Comparison of ENCODE assay signal across 8 mouse cellular contexts in the genomic region with DNA sequence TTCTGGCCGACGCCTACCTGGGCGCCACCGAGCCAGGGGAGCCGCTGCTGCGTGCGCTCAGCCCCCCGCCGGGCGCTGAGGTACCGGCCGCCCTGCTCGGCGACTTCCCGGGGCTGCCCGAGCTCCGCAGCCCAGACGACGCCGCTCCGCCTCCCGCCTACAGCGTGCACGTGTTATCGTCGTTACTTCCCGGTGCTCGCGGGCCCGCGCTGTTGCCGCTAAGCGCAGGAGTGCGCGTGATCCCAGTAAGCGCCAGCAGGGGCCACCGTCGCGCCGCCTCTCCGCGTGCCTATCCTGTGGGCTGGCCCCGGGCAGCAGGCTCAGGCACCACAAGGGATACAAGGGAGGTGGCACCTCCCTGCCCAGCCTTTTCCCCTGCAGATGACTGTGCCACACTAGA. TPM values are rescaled to one million over a fixed set of nuclear protein-coding genes. Genes with fewer than 3 reads are reported as not detected.
DNase-seq lines count a peak whose midpoint lies in the region; ATAC-seq and TF ChIP-seq lines count a peak whose summit lies in the region.

No protein-coding gene starts in this region.

- no peak overlapping the region for H3K27ac ChIP-seq in forebrain, embryonic 14.5 days (ENCODE audit: low read depth, low read length)

- intact Hi-C loops in heart, postnatal 14 days (cut with DNase I) = loop anchor here (1.0 to 5.0 kb wide), 2 partner anchors 48 to 62 kb away; no protein-coding TSS in a partner anchor

- TF ChIP-seq CTCF in E14TG2a.4 (conservative IDR thresholded peaks at IDR 0.05; ENCODE audit: low read length) = no peak

- ATAC-seq in forebrain, embryonic 14.5 days = peak; percentile 96
- ATAC-seq in neutrophil, adult 5-6 weeks (ENCODE audit: extremely low read depth, insufficient number of reproducible peaks, low FRiP score, poor library complexity, severe bottlenecking) = peak; percentile 81

- H3K36me3 ChIP-seq in E14TG2a.4 (ENCODE audit: insufficient read depth, low read length) = peaks cover 31% of the 10 kb centered on the region
- H3K36me3 ChIP-seq in forebrain, embryonic 14.5 days (ENCODE audit: control insufficient read depth, insufficient read depth, low read length) = no peaks in the 10 kb centered on the region

- no peaks in the 10 kb centered on the region for H3K27me3 ChIP-seq in E14TG2a.4 (ENCODE audit: insufficient read depth, low read length)
- no peaks in the 10 kb centered on the region for H3K27me3 ChIP-seq in forebrain, embryonic 14.5 days (replicated peaks; ENCODE audit: control insufficient read depth, insufficient read depth, low read length)

- peak overlapping the region; percentile 85 for H3K4me3 ChIP-seq in E14TG2a.4 (replicated peaks; ENCODE audit: low read length)
- H3K4me3 ChIP-seq in forebrain, embryonic 14.5 days (ENCODE audit: low read depth, low read length) = peak overlapping the region; percentile 41

- peak overlapping the region; percentile 58 for H3K9ac ChIP-seq in forebrain, embryonic 14.5 days (ENCODE audit: low read length)

- WGBS in forebrain, embryonic 14.5 days = under 1% methylated on average over 43 of the region's 43 CpGs

- peak overlapping the region; percentile 73 for H3K4me2 ChIP-seq in forebrain, embryonic 14.5 days (ENCODE audit: low read length)

- peak; percentile 26 for DNase-seq in cerebellum, adult 11 months
- DNase-seq in forebrain, embryonic 14.5 days (ENCODE audit: low spot score) = peak; percentile 87
- peak; percentile 90 to 94 for DNase-seq in heart, postnatal 14 days
- peak; percentile 77 to 88 for DNase-seq in layer of hippocampus, adult 18-20 months (ENCODE audit: low spot score in 2 of 2)
- DNase-seq in lung, adult 18-20 months = peak; percentile 91 to 92
- DNase-seq in testis, postnatal 14 days (ENCODE audit: low spot score) = peak; percentile 88

- H3K9me3 ChIP-seq in E14TG2a.4 (ENCODE audit: low read length) = peaks cover 6% of the 10 kb centered on the region
- H3K9me3 ChIP-seq in forebrain, embryonic 14.5 days (replicated peaks; ENCODE audit: control insufficient read depth, low read length) = no peaks in the 10 kb centered on the region; the same call in 1 of the 2 replicates

- peaks cover 23% of the 10 kb centered on the region for H3K4me1 ChIP-seq in E14TG2a.4 (replicated peaks; ENCODE audit: low read depth, low read length)
- peaks cover 4% of the 10 kb centered on the region; the same call in 1 of the 2 replicates for H3K4me1 ChIP-seq in forebrain, embryonic 14.5 days (ENCODE audit: control insufficient read depth, insufficient read depth, low read length)

RNA-seq across cellular contexts. Expression of gene Tesmin, which starts 0.4 kb away (rescaled TPM):
- polyA plus RNA-seq in forebrain, embryonic 14.5 days (2014; fragmentation: Nextera tagmentation; extraction: Ambion mirVana) = 0.16 and 0.42 TPM in 2 replicates
- total RNA-seq in heart, postnatal 14 days (2021) = 1 to 10 TPM; 5.0 to 5.2 TPM
- total RNA-seq in layer of hippocampus, adult 18-20 months (2021) = under 1 TPM; 0.12 to 0.48 TPM
- total RNA-seq in neutrophil, adult 5-6 weeks (2017) = 0.37 and 0.81 TPM in 2 replicates

RNA-seq across cellular contexts. Expression of gene Gal, which starts 25.3 kb away (rescaled TPM):
- polyA plus RNA-seq in forebrain, embryonic 14.5 days (2014; fragmentation: Nextera tagmentation; extraction: Ambion mirVana) = 5.6 and 6.6 TPM in 2 replicates
- not detected for total RNA-seq in heart, postnatal 14 days (2021)
- total RNA-seq in layer of hippocampus, adult 18-20 months (2021) = 1 to 10 TPM in 1 of 2 experiments, under 1 TPM in 1; 0.69 to 1.2 TPM
- not detected in 2 replicates for total RNA-seq in neutrophil, adult 5-6 weeks (2017)

Comparison
In these comparisons a context has a peak if more than half of its experiments do, and no peak if none do; other contexts are left out.
1. DNase-seq: peak in every context shown above with its lines; median percentile 92 in heart, postnatal 14 days; 92 in lung, adult 18-20 months; 88 in testis, postnatal 14 days; 87 in forebrain, embryonic 14.5 days; 82 in layer of hippocampus, adult 18-20 months; 26 in cerebellum, adult 11 months.